Comparison of ENCODE assay signal across 8 mouse cellular contexts in the genomic region with DNA sequence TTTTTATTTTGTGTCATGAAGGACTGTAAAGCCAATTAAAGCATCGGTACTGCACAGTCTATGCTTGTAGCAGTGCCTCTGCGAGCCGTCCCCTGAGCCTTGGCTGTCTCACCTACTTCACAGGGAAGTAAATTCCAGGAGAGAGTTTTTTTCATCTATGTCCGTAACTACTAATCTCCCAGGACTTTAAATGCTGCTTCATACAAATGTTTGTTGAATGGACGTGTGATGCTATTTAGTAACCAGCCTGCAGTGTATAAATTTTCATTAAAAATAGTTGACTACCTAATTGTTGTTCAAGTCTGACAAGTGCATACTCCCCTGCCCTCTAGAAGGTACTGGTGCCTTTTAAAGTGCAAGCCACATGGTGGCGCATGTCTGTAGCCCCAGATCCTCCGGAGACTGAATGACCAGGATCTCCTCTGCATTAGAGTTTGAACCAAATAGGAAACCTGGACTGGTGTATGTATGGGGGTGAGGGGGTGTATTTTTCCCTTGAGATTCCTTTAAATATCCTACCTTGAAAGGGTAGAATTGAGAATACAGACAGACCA. TPM values are rescaled to one million over a fixed set of nuclear protein-coding genes. Genes with fewer than 3 reads are reported as not detected.
DNase-seq lines count a peak whose midpoint lies in the region; ATAC-seq and TF ChIP-seq lines count a peak whose summit lies in the region.

No protein-coding gene starts in this region.

- no peak overlapping the region for H3K4me2 ChIP-seq in intestine, embryonic 14.5 days (ENCODE audit: low read length)

- no peak overlapping the region for H3K9ac ChIP-seq in heart, adult 2 months (ENCODE audit: low read depth, low read length)
- no peak overlapping the region for H3K9ac ChIP-seq in intestine, embryonic 14.5 days (ENCODE audit: low read length)

- DNase-seq in heart, adult 2 months = peak; percentile 31 to 35
- DNase-seq in heart, postnatal 25 days (ENCODE audit: low spot score) = no peak
- peak; percentile 51 for DNase-seq in CD4-positive helper T cell, adult 2 months (ENCODE audit: low read depth, low spot score)
- peak; percentile 23 for DNase-seq in adrenal gland, postnatal 25 days
- DNase-seq in intestine, embryonic 14.5 days (ENCODE audit: low spot score) = peak; percentile 62
- peak; percentile 58 for DNase-seq in lung, postnatal 14 days
- no peak for DNase-seq in frontal cortex, postnatal 25 days (ENCODE audit: low spot score in 2 of 2)
- no peak for DNase-seq in layer of hippocampus, adult 9-10 months (ENCODE audit: low spot score)

- no peak overlapping the region for H3K4me3 ChIP-seq in heart, adult 2 months
- no peak overlapping the region for H3K4me3 ChIP-seq in intestine, embryonic 14.5 days (ENCODE audit: low read depth, low read length)

- ATAC-seq in intestine, embryonic 14.5 days (replicated peaks; ENCODE audit: low FRiP score, low TSS enrichment, low read depth) = no peak

- no peaks in the 10 kb centered on the region for H3K36me3 ChIP-seq in heart, adult 2 months (ENCODE audit: control insufficient read depth, insufficient read depth, low read length)
- H3K36me3 ChIP-seq in intestine, embryonic 14.5 days (ENCODE audit: control insufficient read depth, insufficient read depth, low read length) = no peaks in the 10 kb centered on the region

- intact Hi-C loops in heart, adult 2 months (cut with DNase I) = loop anchor here (1.0 to 5.0 kb wide), 2 partner anchors 89 to 170 kb away; a partner anchor contains a TSS
- intact Hi-C loops in heart, postnatal 25 days (cut with DNase I) = loop anchor here (1.0 to 5.0 kb wide), 2 partner anchors 89 to 170 kb away; a partner anchor contains a TSS

- peaks cover 7% of the 10 kb centered on the region; the same call in 1 of the 2 replicates for H3K27me3 ChIP-seq in heart, adult 2 months (ENCODE audit: control insufficient read depth, insufficient read depth, low read length)
- H3K27me3 ChIP-seq in intestine, embryonic 14.5 days (replicated peaks; ENCODE audit: control insufficient read depth, insufficient read depth, low read length) = no peaks in the 10 kb centered on the region

- peak; percentile 77 for TF ChIP-seq CTCF in heart, adult 2 months (IDR thresholded peaks at IDR 0.05)

- H3K9me3 ChIP-seq in intestine, embryonic 14.5 days (ENCODE audit: control insufficient read depth, low read length) = no peaks in the 10 kb centered on the region

- no peaks in the 10 kb centered on the region for H3K79me2 ChIP-seq in heart, adult 2 months (replicated peaks; ENCODE audit: control insufficient read depth, insufficient read depth, low read length)

- TF ChIP-seq EP300 in heart, adult 2 months (IDR thresholded peaks at IDR 0.05; ENCODE audit: insufficient read depth, low read depth, low read length) = no peak

- WGBS in heart, adult 2 months = 23% methylated on average over 7 of the region's 7 CpGs
- 9% methylated on average over 7 of the region's 7 CpGs for WGBS in intestine, embryonic 14.5 days

- H3K4me1 ChIP-seq in heart, adult 2 months (ENCODE audit: control insufficient read depth, insufficient read depth, low read length) = no peaks in the 10 kb centered on the region
- peaks cover 5% of the 10 kb centered on the region for H3K4me1 ChIP-seq in intestine, embryonic 14.5 days (replicated peaks; ENCODE audit: control insufficient read depth, insufficient read depth, low read length)

- no peak overlapping the region for H3K27ac ChIP-seq in heart, adult 2 months
- H3K27ac ChIP-seq in intestine, embryonic 14.5 days (ENCODE audit: low read depth) = no peak overlapping the region

- TF ChIP-seq POLR2A in heart, adult 2 months (IDR thresholded peaks at IDR 0.05; ENCODE audit: insufficient read depth, low read depth, low read length) = no peak

RNA-seq across cellular contexts. Expression of a gene that starts 13.4 kb away (rescaled TPM):
- total RNA-seq in heart, adult 2 months (2021) = not detected
- not detected in 2 replicates for polyA plus RNA-seq in heart, adult 2 months (2012; rRNA removed)
- under 1 TPM; 0.34 to 0.36 TPM for total RNA-seq in heart, postnatal 25 days (2021)
- 1.0 and 1.2 TPM in 2 replicates for total RNA-seq in adrenal gland, postnatal 25 days (2021)
- 105 and 111 TPM in 2 replicates for polyA plus RNA-seq in intestine, embryonic 14.5 days (2014; fragmentation: Nextera tagmentation; extraction: Ambion mirVana)

RNA-seq across cellular contexts. Expression of a gene that starts 35.6 kb away (rescaled TPM):
- 10 to 100 TPM; 23.1 to 26.4 TPM for total RNA-seq in heart, adult 2 months (2021)
- 21.0 and 38.4 TPM in 2 replicates for polyA plus RNA-seq in heart, adult 2 months (2012; rRNA removed)
- total RNA-seq in heart, postnatal 25 days (2021) = 10 to 100 TPM; 24.8 to 34.4 TPM
- total RNA-seq in adrenal gland, postnatal 25 days (2021) = 69.3 and 95.8 TPM in 2 replicates
- 45.6 and 45.9 TPM in 2 replicates for polyA plus RNA-seq in intestine, embryonic 14.5 days (2014; fragmentation: Nextera tagmentation; extraction: Ambion mirVana)

Comparison
In these comparisons a context has a peak if more than half of its experiments do, and no peak if none do; other contexts are left out.
1. DNase-seq: peak in heart, adult 2 months (2 of 2), CD4-positive helper T cell, adult 2 months (single experiment), adrenal gland, postnatal 25 days (single experiment), intestine, embryonic 14.5 days (single experiment) and lung, postnatal 14 days (single experiment); none in heart, postnatal 25 days (single experiment), frontal cortex, postnatal 25 days (0 of 2) and layer of hippocampus, adult 9-10 months (single experiment).